17 mouse cellular contexts compared by ENCODE assay signal in genomic region chr4:121216216-121216615, GRCm38 (mm10). TPM values are rescaled to one million over a fixed set of nuclear protein-coding genes. Genes with fewer than 3 reads are reported as not detected.
A peak's percentile ranks its signal among the peaks of the same experiment; 100 is the strongest.
DNase-seq lines count a peak whose midpoint lies in the region; ATAC-seq lines count a peak whose summit lies in the region.
"Had no signal": no experiment of that assay in that cellular context is flagged by ENCODE, and none has a peak within 500 bp of the region (broad histone marks: within the 10 kb centered on the region; RNA-seq: fewer than 3 reads in every experiment).

No protein-coding gene starts in this region.

- no peak for ATAC-seq in intestine, embryonic 15.5 days

- H3K27me3 ChIP-seq in intestine, embryonic 15.5 days (replicated peaks): no peaks in the 10 kb centered on the region

- H3K4me2 ChIP-seq in intestine, embryonic 15.5 days (replicated peaks): no peak overlapping the region

- H3K36me3 ChIP-seq in intestine, embryonic 15.5 days: no peaks in the 10 kb centered on the region
- H3K36me3 ChIP-seq: embryonic facial prominence, embryonic 10.5 days; heart, embryonic 13.5 days; hindbrain, embryonic 12.5 days had no signal

- H3K27ac ChIP-seq in intestine, embryonic 15.5 days: no peak overlapping the region
- H3K27ac ChIP-seq: heart, embryonic 13.5 days had no signal

- WGBS in intestine, embryonic 15.5 days: 69% methylated on average over 2 of the region's 2 CpGs

- peak; percentile 30 for DNase-seq in cerebellum, adult 9-11 months
- no peak for DNase-seq in cerebellum, postnatal 36 days
- DNase-seq in 3T3-L1 (ENCODE audit: low read depth, low spot score) (peak; percentile 19), 416B (ENCODE audit: low read depth) (peak; percentile 26), NIH3T3 (ENCODE audit: low read depth) (peak; percentile 7)
- no peak for DNase-seq in kidney, adult 8-10 months
- DNase-seq in adrenal gland, postnatal 4 days (ENCODE audit: low spot score in 2 of 2): no peak
- DNase-seq: adrenal gland, postnatal 10 days; forebrain, postnatal 0 days; gastrocnemius, postnatal 14 days; heart, postnatal 36 days; kidney, adult 18-20 months had no signal

- no peak overlapping the region for H3K9ac ChIP-seq in intestine, embryonic 15.5 days

- no peaks in the 10 kb centered on the region for H3K9me3 ChIP-seq in intestine, embryonic 15.5 days
- H3K9me3 ChIP-seq: embryonic facial prominence, embryonic 10.5 days; forebrain, embryonic 13.5 days; heart, embryonic 13.5 days; hindbrain, embryonic 12.5 days had no signal

- no peak overlapping the region for H3K4me3 ChIP-seq in intestine, embryonic 15.5 days (replicated peaks)

- H3K4me1 ChIP-seq in intestine, embryonic 15.5 days (replicated peaks): peaks cover 9% of the 10 kb centered on the region; the same call in 1 of the 2 replicates

RNA-seq across cellular contexts. Expression of gene Rlf, which starts 1.3 kb away (rescaled TPM):
- 22.2 and 23.0 TPM in 2 replicates for polyA plus RNA-seq in intestine, embryonic 15.5 days (2015; fragmentation: Nextera tagmentation; extraction: Ambion mirVana)
- total RNA-seq in adrenal gland, postnatal 4 days (2021): 10 to 100 TPM; 23.3 to 24.3 TPM

Comparison
In these comparisons a context has a peak if more than half of its experiments do, and no peak if none do; other contexts are left out.
1. DNase-seq: peak in cerebellum, adult 9-11 months (single experiment), 3T3-L1 (single experiment), 416B (single experiment) and NIH3T3 (single experiment); none in cerebellum, postnatal 36 days (0 of 2), kidney, adult 8-10 months (0 of 2) and adrenal gland, postnatal 4 days (0 of 2).